Comparison of ENCODE assay signal across 9 mouse cellular contexts in genomic region chr2:9593931-9594330, GRCm38 (mm10).
DNase-seq lines count a peak whose midpoint lies in the region; ATAC-seq lines count a peak whose summit lies in the region.
"Had no signal": no experiment of that assay in that cellular context is flagged by ENCODE, and none has a peak within 500 bp of the region (broad histone marks: within the 10 kb centered on the region; RNA-seq: fewer than 3 reads in every experiment).

No protein-coding gene starts in this region.

- intact Hi-C loops in heart, postnatal 25 days (cut with DNase I) = no loop called here

- no peak for ATAC-seq in heart, embryonic 12.5 days (ENCODE audit: insufficient number of reproducible peaks, low FRiP score)
- ATAC-seq in embryonic facial prominence, embryonic 14.5 days (ENCODE audit: low read depth) = peak; percentile 62; the same call in 1 of the 2 replicates
- ATAC-seq in monocyte, adult 5-6 weeks (replicated peaks; ENCODE audit: insufficient number of reproducible peaks, low FRiP score, low TSS enrichment, poor library complexity, severe bottlenecking) = peak; percentile 66; the same call in 1 of the 2 replicates
- no peak for ATAC-seq in erythroblast, adult 5-6 weeks (replicated peaks; ENCODE audit: low FRiP score, poor library complexity, severe bottlenecking)

- H3K4me2 ChIP-seq in heart, embryonic 12.5 days = peak overlapping the region; percentile 41; the same call in 1 of the 2 replicates
- H3K4me2 ChIP-seq in embryonic facial prominence, embryonic 14.5 days (ENCODE audit: low read depth, low read length) = no peak overlapping the region

- H3K4me3 ChIP-seq in heart, embryonic 12.5 days = no peak overlapping the region
- no peak overlapping the region for H3K4me3 ChIP-seq in embryonic facial prominence, embryonic 14.5 days (ENCODE audit: low read depth, low read length)

- peaks cover 8% of the 10 kb centered on the region; the same call in 1 of the 2 replicates for H3K4me1 ChIP-seq in heart, embryonic 12.5 days (replicated peaks)
- peaks cover 3% of the 10 kb centered on the region; the same call in 1 of the 2 replicates for H3K4me1 ChIP-seq in embryonic facial prominence, embryonic 14.5 days (ENCODE audit: control insufficient read depth, insufficient read depth, low read length)

- no peaks in the 10 kb centered on the region for H3K36me3 ChIP-seq in heart, embryonic 12.5 days
- no peaks in the 10 kb centered on the region for H3K36me3 ChIP-seq in embryonic facial prominence, embryonic 14.5 days (ENCODE audit: control insufficient read depth, insufficient read depth, low read length)

- no peaks in the 10 kb centered on the region; the same call in 1 of the 2 replicates for H3K27me3 ChIP-seq in heart, embryonic 12.5 days (replicated peaks)
- H3K27me3 ChIP-seq in embryonic facial prominence, embryonic 14.5 days (replicated peaks; ENCODE audit: control insufficient read depth, insufficient read depth, low read length) = no peaks in the 10 kb centered on the region

- no peak for DNase-seq in heart, postnatal 25 days (ENCODE audit: low spot score)
- DNase-seq in CD4-positive, CD25-positive, alpha-beta regulatory T cell, adult 2 months (ENCODE audit: low read depth, low spot score) = peak; percentile 89
- peak; percentile 73 for DNase-seq in embryonic facial prominence, embryonic 14.5 days (ENCODE audit: low spot score)
- no peak for DNase-seq in neural tube, embryonic 10.5 days (ENCODE audit: extremely low spot score, low spot score)
- DNase-seq in urinary bladder, postnatal 10 days (ENCODE audit: low spot score) = no peak
- DNase-seq: left cerebral cortex, postnatal 4 days had no signal

- no peak overlapping the region for H3K27ac ChIP-seq in heart, embryonic 12.5 days (ENCODE audit: poor library complexity, severe bottlenecking)
- no peak overlapping the region for H3K27ac ChIP-seq in embryonic facial prominence, embryonic 14.5 days (replicated peaks; ENCODE audit: low read depth, low read length)

- WGBS in heart, embryonic 12.5 days = 27% methylated on average over 10 of the region's 10 CpGs
- WGBS in embryonic facial prominence, embryonic 14.5 days = 24% methylated on average over 10 of the region's 10 CpGs

- H3K9me3 ChIP-seq in heart, embryonic 12.5 days (replicated peaks) = no peaks in the 10 kb centered on the region
- H3K9me3 ChIP-seq in embryonic facial prominence, embryonic 14.5 days (ENCODE audit: control insufficient read depth, low read length) = peaks cover 5% of the 10 kb centered on the region; the same call in 1 of the 2 replicates

- no peak overlapping the region for H3K9ac ChIP-seq in heart, embryonic 12.5 days
- no peak overlapping the region for H3K9ac ChIP-seq in embryonic facial prominence, embryonic 14.5 days (ENCODE audit: low read depth, low read length)

Comparison
In these comparisons a context has a peak if more than half of its experiments do, and no peak if none do; other contexts are left out.
1. ATAC-seq: peak in embryonic facial prominence, embryonic 14.5 days (single experiment) and monocyte, adult 5-6 weeks (single experiment); none in heart, embryonic 12.5 days (single experiment) and erythroblast, adult 5-6 weeks (single experiment).
2. DNase-seq: peak in CD4-positive, CD25-positive, alpha-beta regulatory T cell, adult 2 months (single experiment) and embryonic facial prominence, embryonic 14.5 days (single experiment); none in heart, postnatal 25 days (single experiment), neural tube, embryonic 10.5 days (single experiment) and urinary bladder, postnatal 10 days (single experiment).